ENCODE assay signal across 26 mouse cellular contexts in the genomic region with DNA sequence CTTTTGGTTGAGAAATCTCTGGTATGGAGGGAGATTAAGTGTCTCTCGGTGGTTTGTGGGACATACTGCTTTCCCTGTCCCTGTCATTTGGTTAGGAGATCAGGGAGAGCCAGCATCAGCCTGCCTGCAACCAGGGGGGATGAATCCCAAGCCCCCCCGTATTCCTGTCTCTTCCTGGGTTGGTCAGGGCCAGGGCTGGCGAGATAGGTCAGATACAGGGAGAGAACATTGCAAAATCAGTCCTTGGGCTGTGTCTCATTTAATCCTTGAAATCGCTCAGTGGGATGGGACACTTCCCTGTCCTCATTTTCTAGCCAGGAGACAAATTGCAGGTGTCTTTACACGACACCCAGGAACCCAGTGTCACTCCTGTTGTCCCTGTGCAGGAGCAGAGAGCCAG. TPM values are rescaled to one million over a fixed set of nuclear protein-coding genes. Genes with fewer than 3 reads are reported as not detected.
DNase-seq lines count a peak whose midpoint lies in the region; ATAC-seq and TF ChIP-seq lines count a peak whose summit lies in the region.
"Had no signal": no experiment of that assay in that cellular context is flagged by ENCODE, and none has a peak within 500 bp of the region (broad histone marks: within the 10 kb centered on the region; RNA-seq: fewer than 3 reads in every experiment).

No protein-coding gene starts in this region.

- TF ChIP-seq CTCF in gastrocnemius, adult 2 months (IDR thresholded peaks at IDR 0.05): no peak

- intact Hi-C loops in gastrocnemius, adult 2 months (cut with DNase I): loop anchor here (5.0 kb wide), 1 partner anchor 37 kb away; no protein-coding TSS in a partner anchor
- intact Hi-C loops in gastrocnemius, postnatal 36 days (cut with DNase I): no loop called here

- no peak overlapping the region for H3K4me2 ChIP-seq in kidney, embryonic 14.5 days (replicated peaks; ENCODE audit: low read depth, low read length)
- H3K4me2 ChIP-seq: embryonic facial prominence, embryonic 13.5 days; forebrain, embryonic 13.5 days; heart, embryonic 15.5 days; hindbrain, embryonic 14.5 days had no signal

- ATAC-seq in kidney, embryonic 14.5 days (ENCODE audit: low FRiP score, low TSS enrichment): no peak
- ATAC-seq: CD4-positive, CD25-positive, alpha-beta regulatory T cell, adult 4 months; forebrain, embryonic 13.5 days; forebrain, postnatal 0 days had no signal

- DNase-seq in adrenal gland, adult (ENCODE audit: inconsistent age in 2 of 2, low spot score in 1 of 2): peak; percentile 66 to 87
- DNase-seq in adrenal gland, adult 18-20 months (ENCODE audit: low spot score in 2 of 2): no peak
- DNase-seq in gastrocnemius, adult 2 months: no peak
- no peak for DNase-seq in gastrocnemius, postnatal 36 days
- no peak for DNase-seq in kidney, adult 11 months
- peak; percentile 52 to 70 for DNase-seq in adrenal gland, postnatal 36 days
- DNase-seq in embryo, embryonic 9.5 days (ENCODE audit: extremely low spot score): no peak
- DNase-seq: B cell, adult 2 months; cerebellum, adult 11-12 months; cerebellum, adult 9-10 months; cerebellum, postnatal 25 days; forebrain, postnatal 0 days; gastrocnemius, postnatal 25 days; heart, adult 11 months; heart, postnatal 14 days; kidney, adult 18-20 months had no signal

- H3K27me3 ChIP-seq in kidney, embryonic 14.5 days (ENCODE audit: control insufficient read depth, insufficient read depth, low read length): no peaks in the 10 kb centered on the region
- H3K27me3 ChIP-seq: embryonic facial prominence, embryonic 13.5 days; forebrain, embryonic 13.5 days; heart, embryonic 15.5 days had no signal

- 0 out of 2 replicates have a peak, but pooled peaks cover 6% of the 10 kb centered on the region for H3K4me1 ChIP-seq in kidney, embryonic 14.5 days (ENCODE audit: control insufficient read depth, insufficient read depth, low read length)
- H3K4me1 ChIP-seq: forebrain, embryonic 13.5 days had no signal

- no peak overlapping the region for H3K4me3 ChIP-seq in gastrocnemius, adult 2 months
- H3K4me3 ChIP-seq in kidney, embryonic 14.5 days (ENCODE audit: low read length): no peak overlapping the region
- H3K4me3 ChIP-seq: embryonic facial prominence, embryonic 13.5 days; forebrain, embryonic 13.5 days; heart, embryonic 10.5 days; heart, embryonic 15.5 days had no signal

- H3K9me3 ChIP-seq in kidney, embryonic 14.5 days (ENCODE audit: control insufficient read depth, low read length): peaks cover 4% of the 10 kb centered on the region
- H3K9me3 ChIP-seq: embryonic facial prominence, embryonic 13.5 days; forebrain, embryonic 13.5 days; G1E; heart, embryonic 10.5 days had no signal

- H3K36me3 ChIP-seq in kidney, embryonic 14.5 days (ENCODE audit: control insufficient read depth, insufficient read depth, low read length): no peaks in the 10 kb centered on the region
- H3K36me3 ChIP-seq: embryonic facial prominence, embryonic 13.5 days; heart, embryonic 10.5 days; heart, embryonic 15.5 days had no signal

- peak overlapping the region; percentile 35; the same call in 1 of the 2 replicates for H3K27ac ChIP-seq in gastrocnemius, adult 2 months
- H3K27ac ChIP-seq in kidney, embryonic 14.5 days (ENCODE audit: low read depth, low read length): no peak overlapping the region
- H3K27ac ChIP-seq: embryonic facial prominence, embryonic 13.5 days; forebrain, embryonic 13.5 days; heart, embryonic 10.5 days; heart, embryonic 15.5 days; hindbrain, embryonic 14.5 days had no signal

- WGBS in kidney, embryonic 14.5 days: 69% methylated on average over 5 of the region's 5 CpGs

- H3K9ac ChIP-seq in kidney, embryonic 14.5 days (ENCODE audit: low read depth, low read length): 0 out of 2 replicates have a peak overlapping the region, but pooled peaks have one; percentile 7
- H3K9ac ChIP-seq: embryonic facial prominence, embryonic 13.5 days; forebrain, embryonic 13.5 days; forebrain, postnatal 0 days; heart, embryonic 15.5 days; hindbrain, embryonic 14.5 days had no signal

RNA-seq across cellular contexts. Expression of gene Tmem189, which starts 10.4 kb away (rescaled TPM):
- total RNA-seq in adrenal gland, adult 18-20 months (2021): 10 to 100 TPM; 21.4 to 26.6 TPM
- 10 to 100 TPM; 13.0 to 14.9 TPM for total RNA-seq in gastrocnemius, adult 2 months (2021)
- total RNA-seq in gastrocnemius, postnatal 36 days (2021): 10 to 100 TPM; 14.9 to 15.6 TPM
- polyA plus RNA-seq in kidney, embryonic 14.5 days (2014; fragmentation: Nextera tagmentation; extraction: Ambion mirVana): 37.9 and 52.8 TPM in 2 replicates
- total RNA-seq in adrenal gland, postnatal 36 days (2021): 10 to 100 TPM; 27.2 to 34.3 TPM

RNA-seq across cellular contexts. Expression of gene Cebpb, which starts 11.3 kb away (rescaled TPM):
- 100 to 1,000 TPM; 433 to 502 TPM for total RNA-seq in adrenal gland, adult 18-20 months (2021)
- 100 to 1,000 TPM; 106 to 181 TPM for total RNA-seq in gastrocnemius, adult 2 months (2021)
- 100 to 1,000 TPM; 115 to 129 TPM for total RNA-seq in gastrocnemius, postnatal 36 days (2021)
- 7.7 and 8.3 TPM in 2 replicates for polyA plus RNA-seq in kidney, embryonic 14.5 days (2014; fragmentation: Nextera tagmentation; extraction: Ambion mirVana)
- total RNA-seq in adrenal gland, postnatal 36 days (2021): 100 to 1,000 TPM; 357 to 631 TPM

RNA-seq across cellular contexts. Expression of gene Gm20431, which starts 38.7 kb away (rescaled TPM):
- 10 to 100 TPM; 11.6 to 15.2 TPM for total RNA-seq in adrenal gland, adult 18-20 months (2021)
- 10 to 100 TPM in 1 of 2 experiments, 1 to 10 TPM in 1; 3.7 to 11.5 TPM for total RNA-seq in gastrocnemius, adult 2 months (2021)
- total RNA-seq in gastrocnemius, postnatal 36 days (2021): 10 to 100 TPM in 1 of 2 experiments, 1 to 10 TPM in 1; 6.3 to 11.4 TPM
- polyA plus RNA-seq in kidney, embryonic 14.5 days (2014; fragmentation: Nextera tagmentation; extraction: Ambion mirVana): 5.6 and 6.1 TPM in 2 replicates
- 10 to 100 TPM in 1 of 2 experiments, 1 to 10 TPM in 1; 8.9 to 25.9 TPM for total RNA-seq in adrenal gland, postnatal 36 days (2021)
- total RNA-seq: forebrain, postnatal 0 days; hematopoietic stem cell, adult 5-6 weeks had no signal
- polyA plus RNA-seq: CD4-positive, CD25-positive, alpha-beta regulatory T cell, adult 4 months; cortical plate, adult 2 months; G1E had no signal

Comparison
In these comparisons a context has a peak if more than half of its experiments do, and no peak if none do; other contexts are left out.
1. DNase-seq: peak in adrenal gland, adult (2 of 2) and adrenal gland, postnatal 36 days (2 of 2); none in adrenal gland, adult 18-20 months (0 of 2), gastrocnemius, adult 2 months (single experiment), gastrocnemius, postnatal 36 days (0 of 2), kidney, adult 11 months (single experiment) and embryo, embryonic 9.5 days (single experiment).